Mouse (Mus musculus) frontal cortex, postnatal 36 days (tissue): ENCODE measurements around the gene Cdh12.
A peak's percentile ranks its signal among the peaks of the same experiment; 100 is the strongest.

Experiments
- DNase-seq, 2 experiments: peaks; one replicate each; pipeline ENCODE4 v3.0.0; 2022; ENCODE audit warnings: low spot score in 2 of 2

Cdh12 gene

GRCm38 (mm10) chr15:20696229-20696628, 247.2 kb downstream of the Cdh12 start:
- DNase-seq, result no peak

- DNase-seq, result peak in 1 of 2 experiments; percentile 15
Observed at GRCm38 (mm10) chr15:20711859-20712258, 262.8 kb downstream of the Cdh12 start.

- no peak for DNase-seq
Observed at GRCm38 (mm10) chr15:20772289-20772688, 323.2 kb downstream of the Cdh12 start.

GRCm38 (mm10) chr15:20773423-20773822, 324.4 kb downstream of the Cdh12 start:
- no peak for DNase-seq

- no peak for DNase-seq
Observed at GRCm38 (mm10) chr15:20796999-20797398, 347.9 kb downstream of the Cdh12 start.

GRCm38 (mm10) chr15:20798541-20798940, 349.5 kb downstream of the Cdh12 start:
- no peak for DNase-seq

- DNase-seq, result no peak
Observed at GRCm38 (mm10) chr15:20835887-20836286, 386.8 kb downstream of the Cdh12 start.

- DNase-seq, result no peak
Observed at GRCm38 (mm10) chr15:20836991-20837390, 387.9 kb downstream of the Cdh12 start.

GRCm38 (mm10) chr15:20841479-20841878, 392.4 kb downstream of the Cdh12 start:
- peak in 1 of 2 experiments; percentile 31 for DNase-seq

- DNase-seq, result no peak
Observed at GRCm38 (mm10) chr15:20863076-20863475, 414.0 kb downstream of the Cdh12 start.

- DNase-seq, result no peak
Observed at GRCm38 (mm10) chr15:20872518-20872917, 423.5 kb downstream of the Cdh12 start.

- no peak for DNase-seq
Observed at GRCm38 (mm10) chr15:20876993-20877392, 427.9 kb downstream of the Cdh12 start.

- no peak for DNase-seq
Observed at GRCm38 (mm10) chr15:20893471-20893870, 444.4 kb downstream of the Cdh12 start.

GRCm38 (mm10) chr15:20902568-20902967, 453.5 kb downstream of the Cdh12 start:
- DNase-seq, result no peak

- no peak for DNase-seq
Observed at GRCm38 (mm10) chr15:20928221-20928620, 479.2 kb downstream of the Cdh12 start.

GRCm38 (mm10) chr15:20944000-20944399, 494.9 kb downstream of the Cdh12 start:
- no peak for DNase-seq

- DNase-seq, result no peak
Observed at GRCm38 (mm10) chr15:20967463-20967862, 518.4 kb downstream of the Cdh12 start.

GRCm38 (mm10) chr15:20971041-20971440, 522.0 kb downstream of the Cdh12 start:
- DNase-seq, result no peak

GRCm38 (mm10) chr15:21000541-21000940, 551.5 kb downstream of the Cdh12 start:
- DNase-seq, result no peak

- no peak for DNase-seq
Observed at GRCm38 (mm10) chr15:21007931-21008330, 558.9 kb downstream of the Cdh12 start.

- DNase-seq, result no peak
Observed at GRCm38 (mm10) chr15:21008487-21008886, 559.4 kb downstream of the Cdh12 start.

- DNase-seq, result no peak
Observed at GRCm38 (mm10) chr15:21008969-21009368, 559.9 kb downstream of the Cdh12 start.

- DNase-seq, result no peak
Observed at GRCm38 (mm10) chr15:21063683-21064082, 614.6 kb downstream of the Cdh12 start.

- DNase-seq, result no peak
Observed at GRCm38 (mm10) chr15:21069264-21069663, 620.2 kb downstream of the Cdh12 start.

- DNase-seq, result no peak
Observed at GRCm38 (mm10) chr15:21092824-21093223, 643.8 kb downstream of the Cdh12 start.
